Mouse (Mus musculus) CD4-positive, CD25-positive, alpha-beta regulatory T cell, adult 4 months (primary cell): ENCODE results near the gene Trip6. TPM values are rescaled to one million over a fixed set of nuclear protein-coding genes. Genes with fewer than 3 reads are reported as not detected.
"Not testable (repeated sequence)": the region's sequence is repeated elsewhere in the genome, so short reads cannot be mapped to it uniquely, and the experiment has no call there.

Experiments used
- ATAC-seq: one replicate; pipeline ENCODE4 v1.8.0; 2017
- polyA plus RNA-seq, 2 experiments: library from polyadenylated mRNA; unstranded; fragments of 100-300 nt; shearing (Covaris generic); gene quantifications; one replicate each; pipeline ENCODE4 v1.2.1; 2017

The Trip6 gene
- polyA plus RNA-seq, 2 experiments from 2014 or later: 1.0 to 1.7 TPM

- ATAC-seq: no peak
These were observed 17.1 kb downstream of the Trip6 start for GRCm38 (mm10) chr5:137297126-137297525.

- no peak for ATAC-seq
These were observed 18.5 kb downstream of the Trip6 start for GRCm38 (mm10) chr5:137295712-137296111.

GRCm38 (mm10) chr5:137295296-137295695 lies 18.9 kb downstream of the Trip6 start:
- ATAC-seq: no peak

GRCm38 (mm10) chr5:137294744-137295093 lies 19.5 kb downstream of the Trip6 start:
- ATAC-seq: peak; percentile 24

GRCm38 (mm10) chr5:137293839-137294743 lies 20.1 kb downstream of the Trip6 start, which contains the start of gene Ufsp1:
TSS of gene Ufsp1 (plus strand) at chr5:137294629.
- ATAC-seq: peak; percentile 96

GRCm38 (mm10) chr5:137293282-137293681 lies 20.9 kb downstream of the Trip6 start:
- peak; percentile 22 for ATAC-seq

- no peak for ATAC-seq
These were observed 22.8 kb downstream of the Trip6 start for GRCm38 (mm10) chr5:137291381-137291926.

GRCm38 (mm10) chr5:137290677-137291076 lies 23.5 kb downstream of the Trip6 start:
- no peak for ATAC-seq

- ATAC-seq: no peak
These were observed 24.4 kb downstream of the Trip6 start for GRCm38 (mm10) chr5:137289591-137290365.

GRCm38 (mm10) chr5:137288999-137289470 lies 25.2 kb downstream of the Trip6 start:
- no peak for ATAC-seq

- no peak for ATAC-seq
These were observed 26.1 kb downstream of the Trip6 start for GRCm38 (mm10) chr5:137287953-137288743.

- ATAC-seq: peak; percentile 36
These were observed 26.9 kb downstream of the Trip6 start, which contains the start of gene Ache for GRCm38 (mm10) chr5:137287032-137287952. TSS of gene Ache (plus strand) at chr5:137287519.

- ATAC-seq: peak; percentile 36
These were observed 27.6 kb downstream of the Trip6 start for GRCm38 (mm10) chr5:137286655-137287031.

GRCm38 (mm10) chr5:137285986-137286385 lies 28.2 kb downstream of the Trip6 start:
- ATAC-seq: no peak

- no peak for ATAC-seq
These were observed 29.2 kb downstream of the Trip6 start for GRCm38 (mm10) chr5:137285045-137285444.

- ATAC-seq: not testable (repeated sequence)
These were observed 29.8 kb downstream of the Trip6 start for GRCm38 (mm10) chr5:137284411-137284810.

GRCm38 (mm10) chr5:137277360-137278342 lies 36.6 kb downstream of the Trip6 start:
- ATAC-seq: no peak

GRCm38 (mm10) chr5:137268131-137268910 lies 45.9 kb downstream of the Trip6 start:
- peak; percentile 77 for ATAC-seq

GRCm38 (mm10) chr5:137264787-137265186 lies 49.4 kb downstream of the Trip6 start:
- no peak for ATAC-seq
